Mouse (Mus musculus): Measurements from ENCODE around the gene Reln.

- no peak for TF ChIP-seq CTCF (IDR thresholded peaks at IDR 0.05; ENCODE audit: borderline replicate concordance, control insufficient read depth, extremely low read depth, insufficient read depth, low read length, poor library complexity)
- no peak for TF ChIP-seq POLR2A (IDR thresholded peaks at IDR 0.05; ENCODE audit: control insufficient read depth, extremely low read depth, insufficient read depth, low read length, poor library complexity)
Measured at GRCm38 (mm10) chr5:22153601-22154000, 190.9 kb downstream of the Reln start.

Data from thymus, adult 2 months (tissue).